Mouse (Mus musculus) megakaryocyte, embryonic 14.5 days (primary cell): ENCODE data around the gene Ermn. TPM values are rescaled to one million over a fixed set of nuclear protein-coding genes. Genes with fewer than 3 reads are reported as not detected.

Experiments
- H3K27me3 ChIP-seq: replicated peaks from 2 replicates; pipeline ENCODE3; 2012; ENCODE audit warnings: inconsistent platforms
- H3K36me3 ChIP-seq: replicated peaks from 2 replicates; pipeline ENCODE3; 2012; ENCODE audit warnings: low read length, inconsistent platforms, mixed read lengths
- H3K4me1 ChIP-seq: 2 replicates; pipeline ENCODE4 v1.6.1; 2012; ENCODE audit warnings: inconsistent platforms
- H3K4me3 ChIP-seq: replicated peaks from 2 replicates; pipeline ENCODE3; 2012; ENCODE audit warnings: moderate library complexity, mild to moderate bottlenecking, inconsistent platforms
- H3K9me3 ChIP-seq: 2 replicates; pipeline ENCODE4 v1.6.1; 2012; ENCODE audit warnings: inconsistent platforms
- FLI1 ChIP-seq: IDR thresholded peaks from 2 replicates; pipeline ENCODE4 v1.6.1; 2012; ENCODE audit warnings: low read length, inconsistent platforms, mixed read lengths
- GATA1 ChIP-seq: IDR thresholded peaks from 3 replicates; pipeline ENCODE4 v1.6.1; 2012; ENCODE audit warnings: mixed read lengths, low read length, inconsistent platforms, borderline replicate concordance
- polyA plus RNA-seq: library from polyadenylated mRNA; stranded (reverse); fragments of >175 nt; gene quantifications from 2 replicates; pipeline ENCODE4 v1.2.3, GENCODE M21; 2012; ENCODE audit warnings: low replicate concordance; ENCODE audit not compliant: insufficient read depth

Gene Ermn
- polyA plus RNA-seq, 1 experiment, result not detected

GRCm38 (mm10) chr2:58023556-58023955 lies 29.1 kb downstream of the Ermn start:
- Histone ChIP-seq H3K27me3 (no peaks in the 10 kb centered on the region), H3K36me3 (no peaks in the 10 kb centered on the region), H3K9me3 (no peaks in the 10 kb centered on the region), H3K4me3 (no peak overlapping the region), H3K4me1 (no peaks in the 10 kb centered on the region)
- TF ChIP-seq GATA1, result no peak
- no peak for TF ChIP-seq FLI1

- TF ChIP-seq FLI1 (no peak), GATA1 (no peak)
- Histone ChIP-seq H3K4me1 (no peaks in the 10 kb centered on the region), H3K27me3 (no peaks in the 10 kb centered on the region), H3K4me3 (no peak overlapping the region), H3K36me3 (no peaks in the 10 kb centered on the region), H3K9me3 (no peaks in the 10 kb centered on the region)
Measured at GRCm38 (mm10) chr2:58007081-58007480, 45.6 kb downstream of the Ermn start.

- TF ChIP-seq FLI1, result no peak
- TF ChIP-seq GATA1, result no peak
- H3K4me3 ChIP-seq, result no peak overlapping the region
- H3K4me1 ChIP-seq, result no peaks in the 10 kb centered on the region
- H3K27me3 ChIP-seq, result peaks cover 2% of the 10 kb centered on the region
- no peaks in the 10 kb centered on the region; the same call in 1 of the 2 replicates for H3K9me3 ChIP-seq
- H3K36me3 ChIP-seq, result no peaks in the 10 kb centered on the region
Measured at GRCm38 (mm10) chr2:58001497-58001896, 51.2 kb downstream of the Ermn start.

DNA sequence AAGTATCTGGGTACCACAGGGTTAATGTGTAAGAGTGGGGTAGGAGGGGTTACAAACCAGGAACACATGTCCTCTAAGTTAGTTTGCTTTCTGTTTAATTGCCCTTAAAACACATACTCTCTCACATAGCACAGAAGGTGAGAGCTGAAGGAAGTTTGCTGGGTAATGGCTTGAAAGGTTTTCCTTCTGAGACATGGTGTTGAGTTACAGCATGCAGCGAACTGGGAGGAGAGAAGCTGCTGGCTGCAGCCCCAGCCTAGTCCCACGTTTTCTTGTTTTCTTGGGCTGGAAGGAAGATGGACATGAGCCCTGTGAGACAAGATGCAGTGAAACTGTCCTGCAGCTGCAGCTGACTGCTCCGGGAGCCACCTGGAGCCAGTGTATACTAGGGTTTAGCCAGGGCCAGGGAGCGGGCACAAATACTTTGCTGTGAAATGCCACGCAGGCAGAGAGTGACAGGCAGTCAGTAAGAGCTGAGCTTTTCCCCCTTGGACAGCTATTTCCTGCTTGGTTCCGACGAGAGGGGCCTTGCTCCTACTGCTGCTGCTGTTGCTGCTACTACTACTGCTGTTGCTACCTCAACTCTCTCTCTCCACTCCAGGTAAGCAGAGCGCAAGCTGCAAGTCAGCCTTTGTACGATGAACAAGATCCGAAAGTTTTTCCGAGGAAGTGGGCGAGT lies 54.8 kb downstream of the Ermn start, which contains the start of gene Galnt5:
Gene Galnt5, plus strand, starts transcription at position 133 of the 679 bp plus-strand sequence.
- Histone ChIP-seq H3K9me3 (no peaks in the 10 kb centered on the region; the same call in 1 of the 2 replicates), H3K4me1 (no peaks in the 10 kb centered on the region), H3K27me3 (peaks cover 2% of the 10 kb centered on the region), H3K36me3 (no peaks in the 10 kb centered on the region), H3K4me3 (no peak within 1 kb of the TSS)
- TF ChIP-seq GATA1 (no peak), FLI1 (no peak)

Other genes with a start within 250 kb of the Ermn start
- not detected in 2 replicates for gene Galnt5, start 55.0 kb downstream of the Ermn start, polyA plus RNA-seq
- 2.8 TPM in 1 of 2 replicates, not detected in the other for gene Cytip, start 142.7 kb upstream of the Ermn start, polyA plus RNA-seq